Mouse (Mus musculus) heart, adult 8-10 months (tissue): ENCODE data around the gene Klf11. TPM values are rescaled to one million over a fixed set of nuclear protein-coding genes. Genes with fewer than 3 reads are reported as not detected.
A peak's percentile ranks its signal among the peaks of the same experiment; 100 is the strongest.

Source experiments
- DNase-seq: peaks from one replicate; pipeline ENCODE4 v3.0.0; 2022; ENCODE audit warnings: low spot score
- total RNA-seq, 4 experiments: library from RNA; stranded (reverse); gene quantifications; 2 replicates each; pipeline ENCODE4 v1.2.4; 2022

Gene Klf11
- total RNA-seq, 4 experiments from 2014 or later = 7.9 to 11.9 (median 11.1) TPM

DNA sequence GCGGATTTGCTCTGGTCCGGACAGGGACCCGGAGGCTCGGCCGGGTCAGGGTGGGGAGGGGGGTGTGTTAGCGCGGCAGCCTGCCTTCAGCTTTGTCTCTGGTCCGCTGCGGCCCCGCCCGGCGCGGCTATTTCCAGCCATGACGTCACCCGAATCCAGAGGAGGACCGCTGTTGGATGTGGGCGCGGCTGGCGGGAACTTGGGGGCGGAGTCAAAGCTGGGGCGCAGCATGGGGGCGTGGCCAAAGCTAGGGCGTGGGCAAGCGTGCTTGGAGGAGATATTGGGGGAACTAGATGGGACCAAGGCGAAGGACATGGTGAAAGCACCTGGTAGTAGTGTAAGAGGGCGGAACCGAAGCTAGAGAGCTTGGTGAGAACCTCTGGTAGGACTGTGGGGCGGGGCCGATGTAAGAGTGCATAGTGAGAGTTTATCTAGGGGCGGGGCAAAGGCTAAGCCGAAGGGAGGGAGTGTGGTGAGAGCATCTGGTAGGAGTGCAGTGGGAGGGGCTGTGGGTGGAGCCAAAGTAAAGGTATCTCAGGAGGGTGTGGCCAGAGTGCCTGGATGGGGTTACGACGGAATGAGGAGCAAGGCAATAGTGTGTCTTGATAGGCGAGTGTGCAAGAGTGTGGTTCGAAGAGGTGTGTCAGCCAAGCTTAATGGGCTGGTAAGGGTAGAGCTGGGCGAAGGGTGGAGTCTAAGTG is 718 bp downstream of the Klf11 start:
- peak; percentile 98 for DNase-seq

DNA sequence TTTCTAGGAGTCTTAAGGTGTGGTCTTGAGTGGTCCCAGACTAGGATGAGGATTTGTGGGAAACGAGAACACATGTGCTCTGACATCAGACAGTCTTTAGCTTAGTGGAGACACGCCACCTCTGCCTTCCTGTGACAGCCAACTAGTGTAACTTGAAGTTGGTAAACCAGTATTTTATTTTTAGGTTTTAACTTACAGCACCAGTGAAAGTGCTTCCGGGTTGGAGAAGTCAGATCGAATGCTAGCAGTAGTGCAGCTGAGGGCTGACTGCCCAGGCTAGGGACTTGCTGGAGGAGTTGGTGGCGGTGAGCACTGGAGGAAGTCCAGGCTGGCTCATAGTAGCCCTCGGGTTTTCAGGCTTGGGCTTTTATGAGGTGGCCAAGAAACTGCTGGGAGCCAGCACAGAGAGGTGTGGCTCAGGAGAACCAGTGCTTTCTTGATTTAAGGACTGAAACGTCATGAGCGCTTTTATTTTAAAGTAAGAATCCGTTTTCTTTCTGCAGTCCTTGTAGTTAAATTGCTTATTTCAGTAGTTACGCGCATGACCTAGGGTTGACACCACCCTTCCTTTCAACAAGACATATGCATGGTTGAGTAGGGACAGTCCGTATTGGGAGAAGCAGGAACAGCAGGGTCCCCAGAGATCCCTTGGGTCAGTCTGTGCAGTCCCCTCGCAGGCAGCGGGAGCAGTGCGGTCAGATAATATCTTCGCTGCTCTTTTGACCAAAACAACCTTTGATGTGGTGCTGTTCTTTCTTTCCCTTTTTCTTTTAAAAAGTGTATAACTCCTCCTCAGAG is 3.2 kb downstream of the Klf11 start:
- DNase-seq = no peak

DNA sequence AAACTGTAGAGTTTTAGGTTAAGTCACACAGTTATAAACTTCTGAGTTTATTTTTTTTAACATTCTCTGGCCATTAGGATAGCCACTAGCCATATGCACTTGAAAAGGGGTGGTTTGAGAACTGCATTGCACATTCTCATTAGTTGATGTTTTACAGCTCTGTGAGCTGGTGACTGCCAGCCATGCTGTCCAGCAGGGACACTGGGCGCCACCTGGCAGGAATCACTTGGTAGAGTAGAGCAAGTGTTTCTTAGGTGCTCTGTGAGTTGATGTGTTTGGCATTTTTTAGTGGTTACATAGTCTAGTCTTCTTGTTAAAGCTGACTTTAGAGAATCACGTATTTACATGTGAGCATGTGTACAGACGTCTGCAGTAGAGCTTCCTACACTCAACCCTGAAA is 5.4 kb downstream of the Klf11 start:
- no peak for DNase-seq

DNA sequence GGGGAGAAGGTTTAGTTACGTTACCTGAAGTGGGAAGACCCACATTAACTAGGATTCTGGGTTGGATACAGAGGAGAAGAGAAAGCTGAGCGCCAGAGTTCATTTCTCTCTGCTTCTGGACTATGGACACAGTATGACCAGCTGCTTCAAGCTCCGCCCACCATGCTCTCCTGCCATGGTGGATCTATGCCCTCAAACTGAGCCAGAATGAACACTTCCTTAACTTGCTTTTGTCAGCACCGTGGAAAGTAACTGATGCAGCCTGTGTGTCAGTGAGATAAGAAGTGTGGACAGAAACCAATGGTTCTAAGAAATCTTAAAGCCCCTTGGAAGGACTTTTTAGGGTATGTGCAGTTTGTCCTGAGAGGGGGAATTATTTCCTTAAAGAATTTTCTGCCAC is 7.9 kb downstream of the Klf11 start:
- DNase-seq = no peak

DNA sequence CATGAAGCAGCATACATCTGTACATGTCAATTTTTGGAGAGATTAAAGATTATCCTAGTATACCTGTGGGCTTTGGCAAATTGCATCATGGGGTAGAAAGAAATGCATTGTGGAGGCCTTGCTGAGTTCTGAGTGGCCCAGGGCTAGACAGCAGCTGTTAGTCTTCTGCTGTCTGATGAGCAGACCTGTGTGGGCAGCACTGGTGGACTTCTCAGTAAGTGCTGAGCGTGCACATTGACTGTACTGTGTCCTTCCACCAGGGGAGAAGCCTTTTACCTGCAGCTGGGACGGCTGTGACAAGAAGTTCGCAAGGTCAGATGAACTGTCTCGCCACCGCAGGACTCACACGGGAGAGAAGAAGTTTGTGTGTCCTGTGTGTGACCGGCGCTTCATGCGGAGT is 8.8 kb downstream of the Klf11 start:
- no peak for DNase-seq

DNA sequence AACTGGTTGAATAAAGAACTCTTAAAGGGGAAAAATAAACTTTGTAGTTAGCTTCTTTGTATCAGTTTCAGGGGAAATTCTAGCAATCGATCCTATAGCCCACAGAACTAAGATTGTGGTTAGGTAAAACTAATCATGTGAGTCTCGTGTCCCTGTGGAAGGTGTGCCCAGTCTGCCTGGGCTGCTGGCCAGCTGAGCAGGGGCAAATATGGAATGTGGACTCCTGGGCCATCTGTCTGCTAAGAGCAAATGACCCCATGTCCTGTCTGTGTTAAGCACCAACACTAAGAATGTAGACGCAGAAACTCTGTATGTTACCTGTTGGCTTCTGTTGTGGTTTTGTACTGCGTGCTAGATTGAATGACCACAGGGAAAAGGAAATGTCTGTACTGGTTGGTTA is 10.0 kb downstream of the Klf11 start:
- DNase-seq = no peak

DNA sequence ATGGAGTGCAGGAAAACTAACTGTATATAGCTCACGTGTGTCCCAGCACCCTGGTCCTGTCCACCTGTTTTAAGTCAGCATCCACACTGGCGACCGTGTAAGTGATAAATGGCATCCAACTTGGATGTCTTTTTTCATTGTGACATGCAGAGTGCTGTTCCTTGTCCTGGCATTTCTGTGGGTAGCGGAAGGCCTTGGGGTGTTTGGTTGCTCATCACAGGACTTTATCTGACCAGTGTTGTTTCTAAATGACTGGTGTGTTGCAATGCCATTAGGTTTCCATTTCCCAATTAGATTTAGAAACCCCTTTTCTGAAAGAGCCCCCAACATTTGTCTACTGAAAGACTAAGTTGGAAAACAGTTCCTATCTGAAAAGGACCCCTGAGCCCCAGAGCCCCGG is 11.1 kb downstream of the Klf11 start:
- DNase-seq = no peak

DNA sequence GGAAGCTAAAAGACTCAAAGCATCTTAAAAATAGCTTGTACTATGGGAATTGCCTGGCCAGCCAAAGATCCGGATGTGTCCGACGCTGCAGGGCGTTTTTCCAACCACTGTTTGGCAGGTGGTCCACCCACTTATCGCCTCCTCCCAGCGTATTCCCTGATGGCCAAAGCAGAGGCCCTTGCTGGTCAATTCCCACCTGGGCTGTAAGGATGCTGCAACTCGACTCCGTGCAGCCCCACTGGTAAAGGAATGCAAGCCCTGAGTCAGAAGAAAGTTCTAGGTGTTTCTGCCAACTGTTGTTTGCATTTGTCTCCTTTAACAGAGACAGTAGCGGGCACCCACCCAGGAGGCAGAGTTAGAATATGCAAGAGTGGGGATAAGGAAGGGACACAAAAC is 29.0 kb downstream of the Klf11 start:
- peak; percentile 77 for DNase-seq

DNA sequence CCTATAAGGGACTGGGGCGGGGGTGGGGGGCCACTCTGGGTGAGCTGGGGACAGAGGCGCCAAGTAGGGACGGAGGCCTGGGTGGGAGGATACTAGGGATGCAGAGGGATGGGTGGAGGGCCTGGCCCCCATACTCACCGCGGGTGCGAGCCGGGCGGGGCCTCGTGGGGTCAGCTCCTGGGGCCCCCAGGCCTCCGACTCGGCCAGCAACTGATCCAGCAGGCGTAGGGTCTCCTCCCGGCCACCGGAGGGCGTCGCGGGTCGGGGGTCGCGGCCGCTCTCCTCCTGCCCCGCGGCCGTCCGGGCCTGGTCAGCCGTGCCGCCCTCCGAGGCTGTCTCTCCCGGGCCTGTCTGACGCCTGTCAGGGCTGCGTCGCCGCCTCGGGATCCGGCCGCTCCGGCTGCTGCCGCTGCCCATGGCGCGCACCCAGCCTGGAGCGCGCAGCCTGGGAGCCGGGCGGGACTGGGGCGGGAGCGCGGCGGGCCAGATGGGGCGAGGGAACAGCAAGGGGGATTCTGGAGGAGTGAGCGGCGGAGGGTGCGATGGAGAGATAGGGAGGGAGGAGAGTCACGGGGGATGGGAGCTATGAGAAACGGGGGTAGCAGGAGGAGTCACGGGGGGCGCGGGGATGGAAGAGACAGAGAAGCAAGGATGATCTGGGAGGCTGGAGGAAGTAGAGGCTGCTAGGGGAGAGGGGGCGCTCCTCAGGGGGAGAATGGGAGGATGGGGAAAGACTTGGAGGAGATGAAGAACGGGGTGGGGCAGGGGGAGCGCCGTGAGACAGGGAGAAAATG is 29.6 kb downstream of the Klf11 start:
- DNase-seq = no peak

DNA sequence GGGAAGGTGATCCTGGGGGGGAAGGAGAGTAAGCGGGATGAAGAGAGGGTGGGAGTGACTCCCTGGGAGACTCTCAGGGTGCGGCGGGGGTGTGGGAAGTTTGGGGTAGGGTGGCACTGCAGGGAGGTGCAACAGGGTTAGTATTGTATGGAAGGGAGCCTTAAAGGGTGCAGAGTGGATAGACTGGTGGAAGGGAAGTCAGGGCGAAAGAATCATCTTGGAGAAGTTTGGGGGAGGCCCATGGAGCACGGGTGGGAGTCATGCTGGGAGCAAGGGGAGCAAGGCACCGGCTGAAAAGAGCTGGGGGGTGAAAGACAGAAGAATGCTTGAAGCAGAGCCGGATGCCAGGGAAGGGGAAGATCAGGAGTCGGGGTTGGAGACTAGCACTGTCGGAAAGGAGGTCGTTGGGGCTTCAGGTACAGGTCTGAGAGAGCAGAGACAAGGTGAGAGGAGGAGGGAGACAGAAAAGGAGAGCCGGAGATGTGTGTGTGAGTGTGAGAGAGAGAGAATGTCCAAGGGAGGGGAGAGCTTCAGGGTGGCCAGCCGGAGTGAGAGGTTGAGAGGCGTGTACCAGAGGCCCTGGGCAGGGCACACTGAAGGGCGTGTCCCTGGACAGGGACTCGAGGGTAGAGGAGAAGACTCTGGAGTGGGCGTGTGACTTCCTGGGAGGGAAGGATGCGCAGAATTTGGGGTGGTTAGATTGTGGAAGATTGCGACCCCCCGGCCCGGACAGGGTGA is 30.4 kb downstream of the Klf11 start, which contains the start of gene Cys1:
Gene Cys1 (minus strand): TSS at position 528 of the 738 bp plus-strand sequence.
- DNase-seq = no peak

DNA sequence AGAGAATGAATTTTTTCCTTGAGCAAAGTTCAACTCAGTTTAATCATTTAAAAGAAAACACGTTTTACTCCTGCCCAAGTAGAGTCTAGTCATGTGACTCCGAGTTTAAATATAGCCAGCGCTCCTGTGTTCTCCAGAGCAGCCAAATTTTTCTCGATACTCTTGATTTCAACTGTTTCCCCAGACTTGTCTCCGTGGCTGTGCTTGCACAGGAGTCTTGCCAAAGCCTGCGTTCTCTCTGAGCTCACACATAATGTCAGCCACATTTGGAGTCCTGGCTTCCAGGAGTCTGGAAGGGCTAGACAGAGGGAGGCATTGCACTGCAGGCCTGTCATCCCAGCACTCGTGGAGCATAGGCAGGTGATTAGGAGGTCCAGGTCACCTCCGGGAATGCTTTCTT is 31.5 kb downstream of the Klf11 start:
- peak; percentile 47 for DNase-seq

DNA sequence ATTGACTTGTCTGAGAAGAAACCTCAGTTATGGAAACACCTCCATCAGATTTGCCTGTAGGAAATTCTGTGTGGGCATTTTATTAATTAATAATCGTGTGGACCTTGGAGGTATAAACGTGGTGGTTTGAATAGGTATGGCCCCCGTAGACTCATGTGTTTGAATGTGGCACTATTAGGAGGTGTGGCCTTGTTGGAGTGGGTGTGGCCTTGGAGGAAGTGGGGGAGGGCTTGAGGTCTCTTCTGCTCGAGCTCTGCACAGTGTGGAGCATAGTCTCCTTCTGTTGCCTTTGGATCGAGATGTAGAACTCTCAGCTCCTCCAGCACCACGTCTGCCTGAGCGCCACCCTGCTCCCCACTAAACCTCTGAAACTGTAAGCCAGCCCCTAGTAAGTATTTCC is 32.4 kb downstream of the Klf11 start:
- no peak for DNase-seq

DNA sequence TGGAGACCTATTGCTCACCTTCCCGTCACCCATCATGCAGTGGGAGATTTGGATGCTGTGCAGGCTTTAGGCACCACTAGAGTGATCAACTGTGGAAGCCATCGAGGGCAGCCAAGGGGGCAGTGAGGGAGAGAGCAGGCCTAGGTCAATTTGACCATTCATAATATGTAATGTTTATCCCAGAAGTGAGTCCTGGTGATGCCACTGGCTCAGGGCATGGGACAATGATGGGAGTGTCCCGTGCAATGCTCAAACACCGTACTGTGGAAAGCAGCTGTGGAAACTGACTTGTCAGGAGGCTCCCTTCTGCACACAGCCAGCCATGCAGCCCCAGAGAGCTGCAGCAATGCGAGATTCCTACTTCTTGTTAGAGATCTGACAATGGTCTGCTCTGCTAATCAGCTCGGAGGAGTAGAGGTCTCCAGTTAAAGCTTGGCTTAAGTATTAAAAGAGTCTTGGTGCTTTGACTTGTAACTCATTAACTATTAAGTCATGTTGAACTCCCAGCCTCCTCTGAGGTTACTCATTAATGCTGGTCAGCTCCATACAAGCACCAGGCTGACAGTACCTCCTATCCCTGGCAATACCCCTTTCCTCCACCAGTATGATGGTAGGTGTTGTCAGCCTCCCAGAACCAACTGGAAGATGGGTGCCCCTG is 35.1 kb downstream of the Klf11 start:
- no peak for DNase-seq

DNA sequence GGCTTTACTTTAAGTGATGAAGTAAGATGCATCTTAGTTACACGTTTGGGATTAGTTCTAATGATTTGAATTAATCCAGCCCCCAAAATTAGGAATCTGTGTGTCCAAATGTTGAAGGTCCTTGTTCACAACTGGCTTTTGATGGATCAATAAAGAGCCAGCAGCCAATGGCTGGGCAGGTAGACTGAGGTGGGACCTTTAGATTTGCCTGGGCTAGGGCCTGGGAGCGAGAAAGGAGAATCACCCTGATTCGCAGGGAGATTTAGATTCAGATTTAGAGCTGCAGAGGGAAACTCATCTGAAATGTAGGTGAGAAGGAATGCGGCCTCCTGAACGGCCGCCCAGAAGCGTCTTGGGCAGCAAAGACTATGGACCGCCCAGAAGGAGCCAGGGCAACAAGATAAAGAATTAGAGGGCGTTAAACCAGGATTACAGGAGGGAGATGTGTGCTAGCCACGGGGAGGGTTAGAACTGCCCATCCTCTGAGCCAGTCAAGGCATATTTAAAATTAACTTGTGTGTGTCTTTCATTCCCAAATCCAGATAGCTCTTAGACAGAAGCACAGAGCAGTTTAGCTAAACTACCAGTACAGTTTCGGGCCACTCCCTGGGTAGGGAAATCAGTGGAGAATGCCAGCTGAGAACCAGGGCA is 35.7 kb downstream of the Klf11 start:
- no peak for DNase-seq

DNA sequence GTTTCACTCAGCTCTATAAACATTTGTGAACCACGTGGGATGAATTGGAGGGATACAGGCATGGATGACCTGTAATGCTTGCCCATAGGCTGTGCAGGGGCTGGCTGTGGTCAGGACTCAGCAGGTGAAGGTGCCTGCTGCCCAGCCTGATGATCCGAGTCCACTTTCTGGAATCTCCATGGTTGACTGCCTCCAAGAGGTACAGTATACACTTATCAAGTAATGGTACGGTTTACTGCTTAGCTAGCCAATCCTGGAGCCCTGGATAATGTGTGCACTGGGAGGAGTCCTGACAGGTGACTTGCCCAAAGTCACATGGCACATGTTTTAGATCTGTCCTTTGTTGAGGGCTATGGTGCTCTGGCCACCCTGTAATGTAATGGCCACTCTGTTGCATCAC is 39.3 kb downstream of the Klf11 start:
- no peak for DNase-seq

DNA sequence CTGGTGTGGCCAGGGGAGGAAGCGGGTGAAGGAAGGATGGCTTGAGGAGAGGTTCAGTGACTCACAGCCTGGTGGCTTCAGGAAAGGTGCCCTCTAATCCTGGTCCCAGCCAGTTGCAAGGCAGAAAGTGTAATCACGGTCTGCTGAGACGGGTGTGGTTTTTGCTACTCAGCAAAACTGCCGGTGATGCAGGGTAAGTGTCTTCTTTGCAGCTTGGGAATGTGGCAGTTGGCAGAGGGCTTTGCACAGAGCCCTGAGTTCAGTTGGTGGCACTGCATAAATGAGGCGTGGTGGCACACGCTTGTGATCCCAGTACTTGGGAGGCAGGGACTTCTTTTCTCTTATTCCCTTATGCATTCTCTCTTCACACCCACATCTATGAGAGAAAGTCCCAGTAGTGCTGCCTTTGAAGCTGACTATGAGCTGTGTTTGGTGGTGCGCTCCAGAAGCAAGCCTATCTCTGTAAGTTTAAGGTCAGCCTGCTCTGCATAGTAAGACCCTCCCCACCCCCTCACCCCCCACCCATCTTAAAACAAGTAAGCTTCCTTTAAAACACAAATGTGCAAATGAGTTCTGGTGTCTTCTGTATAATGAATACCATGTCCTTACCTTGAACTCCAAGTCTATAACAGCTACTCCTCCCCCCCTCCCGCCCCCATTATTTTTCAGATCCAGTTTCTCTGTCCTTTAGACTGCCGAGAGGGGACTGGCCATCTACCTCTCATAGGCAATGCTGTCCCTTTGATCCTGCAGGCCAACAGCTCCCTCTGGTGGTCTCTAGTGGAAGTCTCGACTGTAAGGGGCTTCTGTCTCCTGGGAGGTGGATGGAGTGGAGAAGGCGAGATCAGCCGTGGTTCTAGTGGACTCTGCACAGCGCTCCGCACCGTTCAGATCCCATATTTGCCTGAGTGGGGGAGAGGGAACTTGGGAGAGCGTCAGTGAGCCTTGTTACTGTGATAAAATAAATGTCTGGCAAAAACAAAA is 45.7 kb downstream of the Klf11 start:
- DNase-seq = peak; percentile 89

DNA sequence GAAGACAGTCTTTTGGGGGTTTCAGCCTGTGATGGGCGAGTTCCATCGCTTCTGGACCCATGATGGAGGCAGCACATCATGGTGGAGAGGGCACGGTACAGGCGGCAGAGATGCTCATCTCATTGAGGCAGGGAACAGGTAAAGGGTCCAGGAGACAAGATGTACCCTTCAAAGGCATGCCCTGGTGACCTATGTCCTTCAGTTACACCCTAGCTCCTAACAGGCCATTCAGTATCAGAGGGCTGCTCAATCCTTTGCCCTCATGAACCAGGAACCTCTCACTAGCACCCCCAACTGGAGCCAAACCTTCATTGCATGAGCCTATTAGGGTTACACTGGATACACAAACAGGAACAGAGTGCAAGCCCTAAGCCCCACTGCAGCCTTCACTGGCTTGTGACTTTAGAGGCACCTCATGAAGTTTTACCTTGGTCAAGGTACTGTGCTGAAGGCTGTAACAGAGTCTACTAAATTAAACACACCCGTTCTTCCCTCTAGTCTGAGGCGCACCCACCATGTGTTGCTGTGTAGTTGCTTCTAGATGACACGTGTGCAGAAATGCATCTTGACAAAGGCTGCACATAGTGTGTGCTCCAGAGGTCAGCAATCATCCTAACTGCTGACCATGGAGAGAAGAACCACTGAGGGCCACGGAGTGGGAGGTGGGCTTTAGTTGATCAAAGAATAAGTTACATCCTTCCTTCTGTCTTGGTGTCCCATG is 46.6 kb downstream of the Klf11 start:
- no peak for DNase-seq

DNA sequence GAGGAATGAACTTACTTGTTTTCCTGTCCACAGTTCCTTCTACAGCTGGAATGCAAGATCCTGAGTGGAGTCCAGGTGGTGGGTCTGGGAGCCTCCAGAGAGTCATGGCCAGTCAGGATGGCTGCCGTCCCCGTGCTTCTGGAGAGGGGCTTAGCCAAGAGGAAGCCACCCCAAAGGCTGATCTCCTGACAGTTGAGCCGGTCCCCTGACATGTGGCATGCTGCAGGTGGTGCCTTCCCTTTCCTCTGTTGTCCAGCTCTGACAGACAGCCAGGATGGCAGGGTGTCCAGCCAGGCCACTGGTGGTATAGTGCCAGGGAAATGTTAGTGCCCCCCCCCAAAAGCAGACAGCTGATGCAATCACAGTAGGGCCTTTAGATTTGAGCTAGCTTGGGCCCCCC is 47.4 kb downstream of the Klf11 start:
- DNase-seq = no peak

DNA sequence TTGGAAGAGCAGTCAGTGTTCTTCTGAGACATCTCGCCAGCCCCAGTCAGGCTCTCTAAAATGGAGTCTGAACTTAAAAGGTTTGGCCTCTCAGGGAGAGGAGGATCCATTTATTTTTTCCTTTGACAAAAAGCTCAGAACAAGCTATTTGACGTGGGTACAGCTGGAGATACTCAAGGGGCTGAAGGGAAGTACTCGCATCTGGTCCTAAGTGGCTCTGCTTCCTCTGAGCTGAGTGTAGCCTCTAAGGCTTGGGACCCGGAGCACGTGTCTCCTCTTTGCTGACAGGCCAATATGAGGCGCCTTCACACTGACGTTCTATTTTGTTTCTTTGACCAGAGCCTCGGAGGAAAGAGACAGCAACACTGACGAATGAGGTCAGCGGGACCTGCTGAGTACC is 48.5 kb downstream of the Klf11 start:
- no peak for DNase-seq
